Mouse (Mus musculus): ENCODE measurements around the gene Pdxk.

DNA sequence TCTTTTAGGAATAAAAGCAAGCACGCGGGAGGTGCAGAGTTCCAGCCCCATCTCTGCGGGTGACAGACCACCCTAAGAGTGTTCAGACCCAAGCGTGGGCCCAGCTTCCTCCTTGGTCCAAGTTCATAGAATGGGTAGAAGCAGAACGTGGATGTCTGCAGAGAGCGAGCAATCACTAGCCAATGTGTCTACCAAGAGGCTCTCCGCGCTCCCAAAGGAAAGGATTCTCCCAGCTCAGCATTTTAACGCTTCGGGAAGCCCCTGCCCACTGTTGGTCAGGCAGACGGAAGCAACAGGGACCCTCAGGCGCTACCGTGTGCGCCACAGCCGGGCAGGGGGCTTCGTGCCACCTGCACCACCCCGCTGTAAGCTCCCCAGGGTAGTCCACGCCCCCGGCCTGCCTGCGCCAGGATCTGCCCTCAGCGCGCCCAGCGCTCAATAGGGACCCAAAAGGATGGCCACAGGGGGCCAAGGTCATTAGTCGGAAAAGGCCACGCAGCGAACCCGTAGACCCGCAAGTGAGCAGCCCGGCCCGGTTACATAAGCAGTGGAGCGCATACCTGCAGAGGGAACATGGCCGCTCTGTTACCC is 479 bp downstream of the Pdxk start:
- TF ChIP-seq CTCF (IDR thresholded peaks at IDR 0.05; ENCODE audit: low read depth, low read length) = no peak
- no peak for TF ChIP-seq EP300 (IDR thresholded peaks at IDR 0.05; ENCODE audit: insufficient read depth, low read depth, low read length)
- TF ChIP-seq POLR2A (IDR thresholded peaks at IDR 0.05; ENCODE audit: insufficient read depth, low read length) = no peak
